Mouse (Mus musculus): ENCODE measurements around the gene Phyh.
"Not testable (repeated sequence)": the region's sequence is repeated elsewhere in the genome, so short reads cannot be mapped to it uniquely, and the experiment has no call there.

Phyh gene

GRCm38 (mm10) chr2:4921019-4921418, 2.2 kb downstream of the Phyh start:
- no peak for DNase-seq

- DNase-seq, result no peak
These were observed 3.8 kb downstream of the Phyh start for GRCm38 (mm10) chr2:4922476-4923164.

GRCm38 (mm10) chr2:4927391-4927790, 8.6 kb downstream of the Phyh start:
- DNase-seq, result no peak

- no peak for DNase-seq
These were observed 10.4 kb downstream of the Phyh start for GRCm38 (mm10) chr2:4929230-4929629.

- DNase-seq, result no peak
These were observed 15.7 kb downstream of the Phyh start for GRCm38 (mm10) chr2:4934516-4934915.

- no peak for DNase-seq
These were observed 19.1 kb downstream of the Phyh start for GRCm38 (mm10) chr2:4937931-4938330.

- no peak for DNase-seq
These were observed 22.0 kb downstream of the Phyh start for GRCm38 (mm10) chr2:4940861-4941260.

GRCm38 (mm10) chr2:4949691-4950090, 30.9 kb downstream of the Phyh start:
- not testable (repeated sequence) for DNase-seq

GRCm38 (mm10) chr2:4950986-4951385, 32.2 kb downstream of the Phyh start:
- DNase-seq, result no peak

GRCm38 (mm10) chr2:4954216-4954760, 35.5 kb downstream of the Phyh start:
- DNase-seq, result no peak

- DNase-seq, result no peak
These were observed 39.2 kb downstream of the Phyh start for GRCm38 (mm10) chr2:4958039-4958438.

GRCm38 (mm10) chr2:4967806-4968205, 49.0 kb downstream of the Phyh start:
- DNase-seq, result no peak

GRCm38 (mm10) chr2:4969083-4969482, 50.3 kb downstream of the Phyh start:
- DNase-seq, result no peak

GRCm38 (mm10) chr2:4975807-4976206, 57.0 kb downstream of the Phyh start, which contains the start of gene Ucma:
Gene Ucma (plus strand): TSS chr2:4976122.
- no peak for DNase-seq

- no peak for DNase-seq
These were observed 59.3 kb downstream of the Phyh start for GRCm38 (mm10) chr2:4978091-4978490.

GRCm38 (mm10) chr2:4983987-4984386, 65.2 kb downstream of the Phyh start:
- no peak for DNase-seq

GRCm38 (mm10) chr2:4985000-4985399, 66.2 kb downstream of the Phyh start:
- DNase-seq, result no peak

GRCm38 (mm10) chr2:4986798-4987197, 68.0 kb downstream of the Phyh start:
- DNase-seq, result no peak

GRCm38 (mm10) chr2:4987388-4988180, 68.8 kb downstream of the Phyh start:
- peak; percentile 28 for DNase-seq

All from lung, postnatal 36 days (tissue).